Mouse (Mus musculus) cerebral cortex, adult 2 months (tissue): ENCODE measurements around the gene Myh7b.

Experiments
- WGBS: fragments of 180-500 bp; shearing (Covaris S2); methylation state at CpG from one replicate; pipeline ENCODE4 v1.1.7; 2018; 5-methylcytosine and 5-hydroxymethylcytosine counted together

Gene Myh7b

GRCm38 (mm10) chr2:155604560-155605235, 6.3 kb upstream of the Myh7b start:
- 67% methylated on average over 10 of the region's 10 CpGs for WGBS

DNA sequence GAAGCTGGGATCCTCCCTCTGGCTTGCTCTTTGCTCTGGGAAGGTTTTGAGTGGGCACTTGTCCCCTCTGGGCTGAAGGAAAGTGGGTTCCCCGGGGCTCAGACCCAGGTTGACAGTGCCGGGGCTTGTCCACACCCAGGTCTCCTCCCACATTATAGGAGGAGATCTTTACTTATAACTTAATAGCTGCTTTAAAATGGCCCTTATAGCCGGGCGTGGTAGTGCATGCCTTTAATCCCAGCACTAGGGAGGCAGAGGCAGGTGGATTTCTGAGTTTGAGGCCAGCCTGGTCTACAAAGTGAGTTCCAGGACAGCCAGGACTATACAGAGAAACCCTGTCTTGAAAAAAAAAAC, 5.8 kb upstream of the Myh7b start:
- 89% methylated on average over 4 of the region's 4 CpGs for WGBS

GRCm38 (mm10) chr2:155606360-155606759, 4.7 kb upstream of the Myh7b start:
- 68% methylated on average over 4 of the region's 4 CpGs for WGBS

GRCm38 (mm10) chr2:155611834-155612550, 980 bp downstream of the Myh7b start:
- 86% methylated on average over 9 of the region's 9 CpGs for WGBS

DNA sequence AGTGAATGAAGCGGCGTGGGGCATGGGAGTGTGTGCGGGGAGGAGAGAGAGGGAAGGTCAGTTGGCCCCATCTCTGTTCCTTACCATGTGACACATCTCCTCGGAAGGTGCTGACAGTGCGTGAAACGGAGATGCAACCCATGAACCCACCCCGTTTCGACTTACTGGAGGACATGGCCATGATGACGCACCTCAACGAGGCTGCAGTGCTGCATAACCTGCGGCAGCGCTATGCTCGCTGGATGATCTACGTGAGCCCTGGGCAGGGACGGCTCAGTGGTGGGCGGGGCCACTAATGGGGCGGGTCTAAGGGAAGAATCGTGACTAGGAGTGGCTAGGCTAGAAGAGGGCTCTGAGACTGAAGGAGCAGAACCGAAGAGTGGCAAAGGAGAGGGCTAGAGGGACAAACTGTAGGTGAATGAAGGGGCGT, 2.3 kb downstream of the Myh7b start:
- 12% methylated on average over 20 of the region's 20 CpGs for WGBS

DNA sequence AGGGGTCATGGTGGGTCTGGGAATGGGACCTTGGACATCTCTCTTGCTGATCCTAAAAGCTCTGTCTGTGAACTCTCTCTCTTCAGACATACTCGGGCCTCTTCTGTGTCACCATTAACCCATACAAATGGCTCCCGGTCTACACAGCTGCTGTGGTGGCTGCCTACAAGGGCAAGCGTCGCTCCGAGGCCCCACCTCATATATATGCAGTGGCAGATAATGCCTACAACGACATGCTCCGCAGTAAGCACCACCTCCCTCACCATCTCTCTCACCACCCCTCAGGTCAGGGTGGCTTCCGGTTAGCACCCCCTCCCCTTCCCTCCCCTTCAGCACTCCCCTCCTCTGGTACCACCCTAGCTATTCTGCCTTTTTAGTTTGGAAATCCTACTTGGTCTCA, 2.9 kb downstream of the Myh7b start:
- 82% methylated on average over 8 of the region's 8 CpGs for WGBS

GRCm38 (mm10) chr2:155616971-155617370, 6.0 kb downstream of the Myh7b start:
- 66% methylated on average over 6 of the region's 6 CpGs for WGBS

DNA sequence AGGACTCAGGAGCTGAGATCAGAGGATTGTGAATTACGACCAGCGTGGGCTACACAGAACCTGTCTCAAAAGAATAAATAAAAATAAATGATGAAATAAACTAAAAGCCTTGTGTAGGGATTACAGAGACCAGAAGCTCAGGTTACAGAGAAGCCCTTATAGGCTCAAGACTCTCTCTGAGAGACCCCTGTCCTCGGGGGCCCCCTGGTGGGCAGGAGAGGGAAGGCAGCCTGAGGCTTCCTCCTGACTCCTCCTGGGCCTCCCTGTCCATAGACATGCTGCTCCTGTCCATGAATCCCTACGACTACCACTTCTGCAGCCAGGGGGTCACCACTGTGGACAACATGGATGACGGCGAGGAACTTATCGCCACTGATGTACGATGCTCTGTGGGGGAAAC, 8.8 kb downstream of the Myh7b start:
- WGBS, result 25% methylated on average over 8 of the region's 8 CpGs

DNA sequence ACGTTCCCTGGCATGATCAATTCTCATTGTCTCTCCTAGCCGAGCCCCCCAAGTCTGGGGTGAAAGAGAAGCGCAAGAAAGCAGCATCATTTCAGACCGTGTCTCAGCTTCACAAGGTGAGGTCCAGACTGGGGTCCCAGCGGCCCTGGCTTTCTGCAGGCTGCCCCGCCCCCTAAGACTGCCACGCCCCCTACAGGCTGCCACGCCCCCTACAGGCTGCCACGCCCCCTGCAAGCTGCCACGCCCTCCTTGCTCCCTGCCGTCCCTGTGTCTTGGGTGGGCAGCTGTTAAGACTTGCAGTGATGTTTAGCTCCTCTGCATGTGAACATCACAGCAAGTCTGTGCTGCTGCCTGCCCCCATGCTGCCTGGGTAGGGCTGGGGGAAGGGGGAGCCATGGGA, 11.6 kb downstream of the Myh7b start:
- 31% methylated on average over 11 of the region's 11 CpGs for WGBS

DNA sequence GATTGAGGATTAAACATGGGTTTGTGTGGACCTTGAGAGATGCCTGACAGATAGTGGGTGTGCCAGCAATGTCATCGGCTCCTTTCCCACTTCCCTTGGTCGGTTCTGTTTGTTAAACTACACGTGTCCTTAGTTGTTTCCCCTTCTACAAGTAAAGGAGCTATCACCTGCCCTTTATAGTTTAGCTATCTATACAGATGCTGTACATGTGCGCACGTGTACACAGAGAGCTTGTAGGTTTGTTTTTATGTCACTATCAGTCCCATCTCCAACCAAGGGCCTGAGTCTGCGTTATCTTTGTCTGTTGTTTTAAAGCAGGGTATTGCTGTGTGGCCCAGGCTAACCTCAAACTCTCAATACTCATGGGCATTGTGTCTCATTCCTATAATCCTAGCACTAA, 13.0 kb downstream of the Myh7b start:
- WGBS, result 89% methylated on average over 6 of the region's 6 CpGs

GRCm38 (mm10) chr2:155624730-155625129, 13.7 kb downstream of the Myh7b start:
- 40% methylated on average over 10 of the region's 10 CpGs for WGBS

GRCm38 (mm10) chr2:155626277-155626676, 15.3 kb downstream of the Myh7b start:
- WGBS, result 53% methylated on average over 15 of the region's 15 CpGs

DNA sequence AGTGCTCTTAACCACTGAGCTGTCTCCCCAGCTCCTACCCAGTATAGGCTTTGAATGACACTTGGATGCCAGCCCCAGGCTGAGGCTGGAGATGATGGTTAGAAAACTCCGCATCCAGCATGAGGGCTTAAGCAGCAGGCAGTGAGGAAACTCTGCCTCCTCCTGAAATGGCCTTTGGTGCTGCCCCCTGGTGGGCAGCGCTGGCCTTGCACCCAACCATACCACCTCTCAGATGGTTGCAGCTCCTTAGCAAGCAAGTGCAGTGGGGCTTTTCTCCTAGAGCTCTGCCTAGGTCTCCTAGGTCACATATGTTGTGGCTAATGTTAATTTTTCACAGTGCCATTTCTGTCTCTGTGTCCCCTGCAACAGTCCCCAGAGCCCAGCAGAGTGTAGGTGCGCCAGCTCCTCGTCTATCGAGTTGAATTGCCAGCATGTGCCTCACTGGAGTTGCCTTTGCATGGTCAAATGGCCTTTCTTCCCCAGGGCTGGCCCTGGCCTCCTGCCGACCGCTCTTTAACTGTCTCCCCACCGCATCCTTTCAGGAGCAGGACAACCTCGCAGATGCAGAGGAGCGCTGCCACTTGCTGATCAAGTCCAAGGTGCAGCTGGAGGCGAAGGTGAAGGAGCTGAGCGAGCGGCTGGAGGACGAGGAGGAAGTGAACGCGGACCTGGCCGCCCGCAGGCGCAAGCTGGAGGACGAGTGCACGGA, 16.2 kb downstream of the Myh7b start:
- WGBS, result 69% methylated on average over 21 of the region's 21 CpGs

GRCm38 (mm10) chr2:155628112-155628511, 17.1 kb downstream of the Myh7b start:
- 92% methylated on average over 9 of the region's 9 CpGs for WGBS

GRCm38 (mm10) chr2:155628519-155628918, 17.5 kb downstream of the Myh7b start:
- WGBS, result 85% methylated on average over 13 of the region's 13 CpGs

GRCm38 (mm10) chr2:155629231-155629661, 18.2 kb downstream of the Myh7b start:
- WGBS, result 2% methylated on average over 35 of the region's 35 CpGs

GRCm38 (mm10) chr2:155630153-155630552, 19.1 kb downstream of the Myh7b start:
- WGBS, result 69% methylated on average over 20 of the region's 20 CpGs

DNA sequence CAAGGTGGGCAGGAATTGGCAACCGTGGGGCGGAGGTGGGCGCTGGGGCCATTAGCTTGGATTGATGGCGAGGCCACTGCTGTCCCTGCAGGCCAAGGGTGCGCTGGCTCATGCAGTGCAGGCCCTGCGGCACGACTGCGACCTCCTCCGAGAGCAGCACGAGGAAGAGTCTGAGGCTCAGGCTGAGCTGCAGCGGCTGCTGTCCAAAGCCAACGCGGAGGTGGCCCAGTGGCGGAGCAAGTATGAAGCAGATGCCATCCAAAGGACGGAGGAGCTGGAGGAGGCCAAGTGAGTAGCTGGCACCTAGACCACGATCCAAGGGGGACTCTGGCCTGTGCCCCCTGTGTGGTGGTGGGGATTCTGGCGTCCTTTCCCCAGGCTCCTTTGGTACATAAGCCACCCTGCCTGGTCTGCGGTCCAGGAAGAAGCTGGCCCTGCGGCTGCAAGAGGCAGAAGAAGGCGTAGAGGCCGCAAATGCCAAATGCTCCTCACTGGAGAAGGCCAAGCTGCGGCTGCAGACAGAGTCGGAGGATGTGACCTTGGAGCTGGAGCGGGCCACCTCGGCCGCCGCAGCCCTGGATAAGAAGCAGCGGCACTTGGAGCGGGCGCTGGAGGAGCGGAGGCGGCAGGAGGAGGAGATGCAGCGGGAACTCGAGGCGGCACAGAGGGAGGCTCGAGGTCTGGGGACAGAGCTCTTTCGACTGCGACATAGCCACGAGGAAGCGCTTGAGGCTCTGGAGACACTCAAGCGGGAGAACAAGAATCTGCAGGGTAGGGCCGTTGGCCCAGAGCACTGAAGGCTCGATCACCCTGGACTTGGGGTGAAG, 19.8 kb downstream of the Myh7b start:
- WGBS, result 61% methylated on average over 43 of the region's 43 CpGs

- 73% methylated on average over 30 of the region's 30 CpGs for WGBS
Measured at GRCm38 (mm10) chr2:155632138-155632936, 21.3 kb downstream of the Myh7b start.

DNA sequence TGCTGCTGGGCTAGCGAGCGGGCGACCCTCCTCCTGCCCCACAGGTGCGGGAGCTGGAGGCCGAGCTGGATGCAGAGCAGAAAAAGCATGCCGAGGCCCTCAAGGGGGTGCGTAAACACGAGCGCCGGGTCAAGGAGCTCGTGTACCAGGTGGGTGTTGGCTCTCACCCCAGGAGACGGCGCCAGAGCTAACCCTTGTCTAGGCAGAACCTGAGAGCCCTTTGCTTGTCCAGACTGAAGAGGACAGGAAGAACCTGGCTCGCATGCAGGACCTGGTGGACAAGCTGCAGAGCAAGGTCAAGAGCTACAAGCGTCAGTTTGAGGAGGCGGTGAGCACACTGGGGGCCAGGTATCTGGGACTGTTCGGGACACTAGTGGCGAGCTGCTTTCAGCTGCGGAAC, 22.1 kb downstream of the Myh7b start:
- WGBS, result 82% methylated on average over 19 of the region's 19 CpGs

- 91% methylated on average over 9 of the region's 9 CpGs for WGBS
Measured at GRCm38 (mm10) chr2:155633731-155634130, 22.7 kb downstream of the Myh7b start.
